ENCODE assay signal across 11 mouse cellular contexts in the genomic region with DNA sequence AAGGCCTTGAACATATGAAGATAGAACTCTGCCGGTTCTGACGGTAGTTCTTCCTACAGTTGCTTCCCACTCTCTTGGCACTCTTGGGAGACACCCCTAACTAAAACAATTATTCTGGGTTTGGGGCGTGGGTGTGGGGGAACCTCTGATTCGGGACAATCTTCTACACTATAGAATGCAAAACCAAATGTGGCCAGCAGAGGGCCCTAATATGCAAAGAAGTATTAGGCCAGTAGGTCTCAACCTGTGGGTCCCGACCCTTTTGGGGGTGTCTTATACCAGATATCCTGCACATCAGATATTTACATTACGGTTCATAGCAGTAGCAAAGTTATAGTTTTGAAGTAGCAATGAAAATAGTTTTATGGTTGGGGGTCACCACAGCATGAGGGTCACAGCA. TPM values are rescaled to one million over a fixed set of nuclear protein-coding genes. Genes with fewer than 3 reads are reported as not detected.
DNase-seq lines count a peak whose midpoint lies in the region; ATAC-seq and TF ChIP-seq lines count a peak whose summit lies in the region.
"Had no signal": no experiment of that assay in that cellular context is flagged by ENCODE, and none has a peak within 500 bp of the region (broad histone marks: within the 10 kb centered on the region; RNA-seq: fewer than 3 reads in every experiment).

No protein-coding gene starts in this region.

- no peaks in the 10 kb centered on the region for H3K27me3 ChIP-seq in liver, postnatal 0 days (ENCODE audit: insufficient read depth, low read length)
- H3K27me3 ChIP-seq in limb, embryonic 10.5 days (ENCODE audit: low read depth, poor library complexity, severe bottlenecking): no peaks in the 10 kb centered on the region
- no peaks in the 10 kb centered on the region for H3K27me3 ChIP-seq in forebrain, embryonic 14.5 days (replicated peaks; ENCODE audit: control insufficient read depth, insufficient read depth, low read length)

- H3K4me3 ChIP-seq in liver, postnatal 0 days (ENCODE audit: low read depth, low read length): no peak overlapping the region
- H3K4me3 ChIP-seq in limb, embryonic 10.5 days: no peak overlapping the region
- H3K4me3 ChIP-seq in forebrain, embryonic 14.5 days (ENCODE audit: low read depth, low read length): no peak overlapping the region

- ATAC-seq in liver, postnatal 0 days: no peak
- ATAC-seq in forebrain, embryonic 14.5 days: no peak

- peak; percentile 45; the same call in 1 of the 2 replicates for TF ChIP-seq CTCF in liver, postnatal 0 days (IDR thresholded peaks at IDR 0.05; ENCODE audit: low read depth)

- H3K36me3 ChIP-seq in liver, postnatal 0 days (replicated peaks; ENCODE audit: insufficient read depth, low read length): no peaks in the 10 kb centered on the region
- no peaks in the 10 kb centered on the region for H3K36me3 ChIP-seq in limb, embryonic 10.5 days
- no peaks in the 10 kb centered on the region for H3K36me3 ChIP-seq in forebrain, embryonic 14.5 days (ENCODE audit: control insufficient read depth, insufficient read depth, low read length)

- TF ChIP-seq EP300 in liver, postnatal 0 days (IDR thresholded peaks at IDR 0.05; ENCODE audit: low read depth): no peak

- H3K9ac ChIP-seq in liver, postnatal 0 days (replicated peaks): no peak overlapping the region
- H3K9ac ChIP-seq in forebrain, embryonic 14.5 days (ENCODE audit: low read length): no peak overlapping the region

- 77% methylated on average over 6 of the region's 6 CpGs for WGBS in liver, postnatal 0 days (ENCODE audit: insufficient replicate concordance)
- 93% methylated on average over 6 of the region's 6 CpGs for WGBS in limb, embryonic 10.5 days
- WGBS in forebrain, embryonic 14.5 days: 90% methylated on average over 6 of the region's 6 CpGs

- H3K4me1 ChIP-seq in liver, postnatal 0 days (ENCODE audit: insufficient read depth): no peaks in the 10 kb centered on the region
- no peaks in the 10 kb centered on the region for H3K4me1 ChIP-seq in limb, embryonic 10.5 days
- H3K4me1 ChIP-seq in forebrain, embryonic 14.5 days (ENCODE audit: control insufficient read depth, insufficient read depth, low read length): no peaks in the 10 kb centered on the region

- H3K27ac ChIP-seq in liver, postnatal 0 days (ENCODE audit: low read depth): no peak overlapping the region
- no peak overlapping the region for H3K27ac ChIP-seq in limb, embryonic 10.5 days
- H3K27ac ChIP-seq in forebrain, embryonic 14.5 days (ENCODE audit: low read depth, low read length): no peak overlapping the region

- no peak overlapping the region for H3K4me2 ChIP-seq in liver, postnatal 0 days (ENCODE audit: low read depth, low read length)
- no peak overlapping the region for H3K4me2 ChIP-seq in forebrain, embryonic 14.5 days (ENCODE audit: low read length)

- peak; percentile 8 for DNase-seq in embryo, embryonic 11 days
- no peak for DNase-seq in embryo, embryonic 10.5 days (ENCODE audit: low spot score)
- no peak for DNase-seq in liver, postnatal 0 days
- no peak for DNase-seq in liver
- DNase-seq in c-Kit-positive CD71-negative TER-119-negative erythroid progenitor cells, embryonic 14.5 days (ENCODE audit: low read depth): peak; percentile 33
- peak; percentile 1 for DNase-seq in naive thymus-derived CD4-positive, alpha-beta T cell, adult 2 months (ENCODE audit: low read depth)
- no peak for DNase-seq in limb, embryonic 10.5 days (ENCODE audit: low spot score)
- no peak for DNase-seq in forebrain, embryonic 14.5 days (ENCODE audit: low spot score)
- DNase-seq: gastrocnemius, postnatal 25 days had no signal

- no peaks in the 10 kb centered on the region for H3K9me3 ChIP-seq in liver, postnatal 0 days (ENCODE audit: low read length)
- H3K9me3 ChIP-seq in limb, embryonic 10.5 days (replicated peaks): no peaks in the 10 kb centered on the region
- no peaks in the 10 kb centered on the region for H3K9me3 ChIP-seq in forebrain, embryonic 14.5 days (replicated peaks; ENCODE audit: control insufficient read depth, low read length)

RNA-seq across cellular contexts. Expression of a gene that starts 13.8 kb away (rescaled TPM):
- polyA plus RNA-seq in liver, postnatal 0 days (2015; fragmentation: Nextera tagmentation; extraction: Ambion mirVana): 13.9 and 20.5 TPM in 2 replicates
- polyA plus RNA-seq in limb, embryonic 10.5 days (2016; fragmentation: Nextera tagmentation; extraction: Ambion mirVana): 0.43 and 0.68 TPM in 2 replicates
- polyA plus RNA-seq in forebrain, embryonic 14.5 days (2014; fragmentation: Nextera tagmentation; extraction: Ambion mirVana): 0.23 and 0.54 TPM in 2 replicates

RNA-seq across cellular contexts. Expression of a gene that starts 29.4 kb away (rescaled TPM):
- polyA plus RNA-seq in liver, postnatal 0 days (2015; fragmentation: Nextera tagmentation; extraction: Ambion mirVana): 129 and 137 TPM in 2 replicates
- polyA plus RNA-seq in limb, embryonic 10.5 days (2016; fragmentation: Nextera tagmentation; extraction: Ambion mirVana): not detected in 2 replicates
- polyA plus RNA-seq in forebrain, embryonic 14.5 days (2014; fragmentation: Nextera tagmentation; extraction: Ambion mirVana): 0.11 TPM in 1 of 2 replicates, not detected in the other

RNA-seq across cellular contexts. Expression of a gene that starts 39.5 kb away (rescaled TPM):
- polyA plus RNA-seq in liver, postnatal 0 days (2015; fragmentation: Nextera tagmentation; extraction: Ambion mirVana): not detected in 2 replicates
- not detected in 2 replicates for polyA plus RNA-seq in limb, embryonic 10.5 days (2016; fragmentation: Nextera tagmentation; extraction: Ambion mirVana)
- not detected in 2 replicates for polyA plus RNA-seq in forebrain, embryonic 14.5 days (2014; fragmentation: Nextera tagmentation; extraction: Ambion mirVana)
- polyA plus RNA-seq: intestine, embryonic 14.5 days; lung, embryonic 16.5 days had no signal

RNA-seq across cellular contexts. Expression of a gene that starts 57.7 kb away (rescaled TPM):
- polyA plus RNA-seq in liver, postnatal 0 days (2015; fragmentation: Nextera tagmentation; extraction: Ambion mirVana): not detected in 2 replicates
- polyA plus RNA-seq in limb, embryonic 10.5 days (2016; fragmentation: Nextera tagmentation; extraction: Ambion mirVana): not detected in 2 replicates
- polyA plus RNA-seq in forebrain, embryonic 14.5 days (2014; fragmentation: Nextera tagmentation; extraction: Ambion mirVana): not detected in 2 replicates
- polyA plus RNA-seq: lung, embryonic 16.5 days had no signal

Comparison
In these comparisons a context has a peak if more than half of its experiments do, and no peak if none do; other contexts are left out.
1. DNase-seq: peak in embryo, embryonic 11 days (single experiment), c-Kit-positive CD71-negative TER-119-negative erythroid progenitor cells, embryonic 14.5 days (single experiment) and naive thymus-derived CD4-positive, alpha-beta T cell, adult 2 months (single experiment); none in embryo, embryonic 10.5 days (single experiment), liver, postnatal 0 days (single experiment), liver (single experiment), limb, embryonic 10.5 days (single experiment) and forebrain, embryonic 14.5 days (single experiment).
2. RNA of a gene that starts 29.4 kb away (polyA plus RNA-seq): 129 to 137 TPM in liver, postnatal 0 days; not detected in limb, embryonic 10.5 days and 0.11 TPM in forebrain, embryonic 14.5 days; every median in the first group is over 100 times any median in the second.